Mouse (Mus musculus): ENCODE measurements around the gene Stum. TPM values are rescaled to one million over a fixed set of nuclear protein-coding genes. Genes with fewer than 3 reads are reported as not detected.

Gene Stum
- polyA plus RNA-seq, 1 experiment from 2014 or later = 0.07 TPM

GRCm38 (mm10) chr1:180384486-180384885, 98.8 kb downstream of the Stum start:
- no peak overlapping the region for H3K4me3 ChIP-seq (ENCODE audit: low read depth, low read length)
- no peak overlapping the region for H3K4me2 ChIP-seq (ENCODE audit: low read depth, low read length)
- no peak overlapping the region for H3K27ac ChIP-seq (ENCODE audit: low read depth)
- ATAC-seq (no peak), DNase-seq (no peak)
- H3K9me3 ChIP-seq (ENCODE audit: low read length) = no peaks in the 10 kb centered on the region
- H3K9ac ChIP-seq (replicated peaks) = no peak overlapping the region
- H3K36me3 ChIP-seq (replicated peaks; ENCODE audit: insufficient read depth, low read length) = no peaks in the 10 kb centered on the region
- WGBS (ENCODE audit: insufficient replicate concordance) = 72% methylated on average over 10 of the region's 10 CpGs
- H3K27me3 ChIP-seq (ENCODE audit: insufficient read depth, low read length) = no peaks in the 10 kb centered on the region
- H3K4me1 ChIP-seq (ENCODE audit: insufficient read depth) = peaks cover 15% of the 10 kb centered on the region
- TF ChIP-seq EP300 (IDR thresholded peaks at IDR 0.05; ENCODE audit: low read depth) (no peak), CTCF (IDR thresholded peaks at IDR 0.05; ENCODE audit: low read depth) (no peak)

GRCm38 (mm10) chr1:180383884-180384283, 99.4 kb downstream of the Stum start:
- H3K27ac ChIP-seq (ENCODE audit: low read depth) = no peak overlapping the region
- ATAC-seq (no peak), DNase-seq (no peak)
- H3K27me3 ChIP-seq (ENCODE audit: insufficient read depth, low read length) = no peaks in the 10 kb centered on the region
- 89% methylated on average over 8 of the region's 8 CpGs for WGBS (ENCODE audit: insufficient replicate concordance)
- no peak overlapping the region for H3K9ac ChIP-seq (replicated peaks)
- peaks cover 15% of the 10 kb centered on the region for H3K4me1 ChIP-seq (ENCODE audit: insufficient read depth)
- H3K4me2 ChIP-seq (ENCODE audit: low read depth, low read length) = no peak overlapping the region
- no peaks in the 10 kb centered on the region for H3K36me3 ChIP-seq (replicated peaks; ENCODE audit: insufficient read depth, low read length)
- no peak for TF ChIP-seq CTCF (IDR thresholded peaks at IDR 0.05; ENCODE audit: low read depth)
- TF ChIP-seq EP300 (IDR thresholded peaks at IDR 0.05; ENCODE audit: low read depth) = no peak
- no peak overlapping the region for H3K4me3 ChIP-seq (ENCODE audit: low read depth, low read length)
- no peaks in the 10 kb centered on the region for H3K9me3 ChIP-seq (ENCODE audit: low read length)

Other genes starting within 250 kb of the Stum start
- gene Psen2, start 220.1 kb downstream of the Stum start, polyA plus RNA-seq (2015; fragmentation: Nextera tagmentation; extraction: Ambion mirVana) = 25.6 and 25.8 TPM in 2 replicates
- gene Itpkb, start 153.0 kb downstream of the Stum start, polyA plus RNA-seq (2015; fragmentation: Nextera tagmentation; extraction: Ambion mirVana) = 1.3 and 1.4 TPM in 2 replicates
- 18.9 and 23.3 TPM in 2 replicates for gene Parp1, start 85.4 kb upstream of the Stum start, polyA plus RNA-seq (2015; fragmentation: Nextera tagmentation; extraction: Ambion mirVana)
- gene Lin9, start 157.6 kb upstream of the Stum start, polyA plus RNA-seq (2015; fragmentation: Nextera tagmentation; extraction: Ambion mirVana) = 5.2 and 6.4 TPM in 2 replicates
- 0.08 TPM in 1 of 2 replicates, not detected in the other for gene Mixl1, start 213.5 kb upstream of the Stum start, polyA plus RNA-seq (2015; fragmentation: Nextera tagmentation; extraction: Ambion mirVana)
- 7.3 and 7.9 TPM in 2 replicates for gene Acbd3, start 242.5 kb upstream of the Stum start, polyA plus RNA-seq (2015; fragmentation: Nextera tagmentation; extraction: Ambion mirVana)

Measured in liver, postnatal 0 days (tissue).